Mouse (Mus musculus) thymus, postnatal 10 days (tissue): Measurements from ENCODE around the gene Ccdc180.

Experiments used
- DNase-seq, 2 experiments: peaks; one replicate each; pipeline ENCODE4 v3.0.0; 2021; ENCODE audit warnings: low spot score in 2 of 2

Gene Ccdc180

DNA sequence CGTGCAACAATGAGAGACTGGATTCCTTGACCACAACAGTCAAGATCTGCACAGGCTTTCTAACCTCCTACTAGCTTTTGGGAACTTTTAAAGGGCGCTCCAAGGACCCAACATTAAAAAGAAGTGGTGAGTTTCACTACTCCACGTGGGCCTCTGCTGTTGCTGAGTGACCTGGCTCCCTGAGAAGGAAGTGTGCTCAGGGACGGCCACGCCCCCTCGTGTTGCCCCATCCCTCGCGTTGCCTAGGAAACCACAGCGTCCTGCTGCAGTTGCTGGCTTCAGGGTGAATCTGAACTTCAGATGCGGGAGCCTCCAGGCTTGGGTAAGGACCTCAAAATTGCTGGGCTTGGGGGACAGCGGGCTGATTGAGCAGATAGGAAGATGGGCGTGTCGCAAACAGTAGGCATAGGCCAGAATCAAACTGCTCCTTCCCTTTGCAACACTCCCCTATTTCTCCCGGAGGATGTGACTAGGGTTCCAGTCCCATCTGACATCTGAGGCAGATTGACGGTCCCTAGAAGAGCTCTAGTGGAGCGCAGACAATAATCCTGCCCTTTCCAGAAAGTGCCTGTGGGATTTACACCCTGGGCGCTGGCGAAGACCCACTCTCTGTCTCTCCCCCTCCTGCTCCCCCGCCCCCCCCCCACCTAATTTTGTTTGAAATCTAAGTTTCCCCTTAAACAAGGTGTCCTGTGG lies at the start of gene Ccdc180:
TSS of gene Ccdc180 (plus strand) at position 238 of the 696 bp plus-strand sequence.
- DNase-seq = peak; percentile 34 to 56

DNA sequence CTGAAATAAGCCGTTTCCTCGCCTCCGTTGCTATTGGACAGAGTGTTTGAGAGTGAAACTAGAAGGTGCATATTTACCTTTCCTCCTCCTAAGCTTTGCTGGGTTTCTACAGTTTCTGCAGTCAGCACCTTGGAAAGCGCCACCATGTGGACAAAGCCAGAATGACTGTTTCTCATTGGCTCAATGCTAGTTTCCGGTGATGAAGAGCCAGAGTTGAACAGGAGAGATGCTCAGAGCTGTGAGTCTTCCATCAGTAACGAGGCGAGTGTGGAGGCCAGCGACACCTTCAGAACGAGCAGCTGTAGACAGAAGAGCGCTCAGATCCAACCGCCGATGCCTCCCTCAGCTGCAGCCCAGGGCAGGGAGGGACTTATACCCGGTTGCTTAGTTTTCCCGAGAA lies 45.7 kb upstream of the Ccdc180 start:
- peak in 1 of 2 experiments; percentile 43 for DNase-seq

DNA sequence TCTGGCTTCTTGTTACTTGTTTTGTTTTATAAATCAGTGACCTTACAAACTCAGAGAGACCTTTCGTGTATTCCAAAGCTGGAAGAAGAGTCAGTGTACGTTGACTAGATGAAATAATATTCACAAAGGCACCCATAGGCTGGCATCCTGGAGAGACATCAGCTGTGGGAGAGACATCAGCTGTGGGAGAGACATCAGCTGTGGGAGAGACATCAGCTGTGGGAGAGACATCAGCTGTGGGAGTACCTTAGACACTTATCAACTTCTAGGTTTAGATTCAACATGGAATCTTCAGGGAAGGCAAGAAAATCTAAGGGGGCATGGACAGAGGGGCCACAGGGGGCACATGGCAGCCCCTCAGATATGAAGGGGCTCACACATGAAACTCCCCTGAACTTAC lies 43.8 kb upstream of the Ccdc180 start:
- no peak for DNase-seq

DNA sequence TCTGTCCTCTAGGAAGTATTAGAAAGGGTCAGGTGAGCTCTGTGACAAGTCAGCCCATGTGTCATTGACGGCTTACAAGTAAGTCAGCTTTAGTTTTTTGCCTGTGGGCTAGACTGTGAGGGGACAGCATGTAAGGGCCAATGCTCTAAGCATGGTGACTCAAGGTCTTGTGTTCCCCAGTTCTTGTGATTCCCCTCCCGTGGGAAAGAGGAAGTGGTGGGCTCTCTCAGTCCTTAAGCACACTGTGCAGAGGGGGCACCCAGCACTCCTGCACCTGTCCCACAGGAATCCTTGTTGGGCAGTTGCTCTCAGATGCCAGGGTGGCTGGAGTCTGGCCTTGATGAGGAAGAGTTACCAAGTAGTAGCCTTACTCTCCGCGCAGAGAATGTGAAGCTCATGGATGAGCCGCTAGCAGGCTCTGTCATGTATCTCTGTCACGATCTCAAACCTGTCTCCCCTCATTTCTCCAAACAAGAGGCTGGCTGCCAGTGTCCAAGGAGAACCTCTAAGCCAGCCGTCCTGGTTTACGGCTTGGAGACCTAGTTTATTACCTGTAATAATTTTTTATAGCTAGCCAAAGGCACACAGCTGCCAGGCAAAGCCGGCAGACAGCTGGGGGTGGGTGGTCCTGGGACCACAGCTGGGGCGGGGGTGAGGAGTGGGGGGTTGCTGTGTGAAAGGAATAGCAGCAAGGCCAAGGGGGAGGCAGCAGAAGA lies 41.8 kb upstream of the Ccdc180 start, which contains the start of gene Stra6l:
TSS of gene Stra6l (plus strand) at position 556 of the 716 bp plus-strand sequence.
- DNase-seq = no peak

DNA sequence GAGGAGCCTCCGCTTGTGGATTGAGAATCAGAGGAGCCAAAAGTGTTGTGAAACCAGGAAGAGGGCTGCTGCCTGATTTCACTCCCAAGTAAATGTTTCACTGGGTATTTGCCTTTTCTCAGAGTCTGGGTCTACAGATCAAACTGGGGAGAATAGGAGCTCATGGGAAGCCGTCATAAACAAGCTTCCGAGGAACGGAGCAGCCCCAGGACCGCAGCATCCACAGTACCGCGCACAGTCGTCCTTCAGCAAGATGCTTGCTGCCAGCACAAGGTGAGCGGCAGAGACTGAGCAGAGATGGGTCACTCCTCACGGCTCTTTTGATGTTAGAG lies 41.3 kb upstream of the Ccdc180 start:
- no peak for DNase-seq

DNA sequence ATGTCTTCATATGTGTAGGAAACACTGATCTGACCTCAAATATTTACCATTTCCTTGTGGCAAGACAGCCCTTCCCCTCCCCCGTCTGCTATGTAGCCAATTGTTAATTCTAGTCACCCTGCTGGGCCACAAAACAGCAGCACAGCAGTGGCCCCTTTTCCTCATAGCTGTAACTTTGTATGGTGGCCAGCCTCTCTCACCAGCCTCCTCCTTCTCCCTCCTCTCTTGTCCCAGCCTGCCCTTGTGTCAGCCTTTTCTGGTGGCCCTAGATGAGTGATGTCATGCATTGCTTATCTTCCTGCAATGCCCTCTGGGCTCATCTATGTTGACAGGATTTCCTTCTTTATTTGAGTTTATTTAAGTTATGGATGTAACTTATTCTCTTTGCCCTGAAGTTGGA lies 40.7 kb upstream of the Ccdc180 start:
- DNase-seq = no peak

DNA sequence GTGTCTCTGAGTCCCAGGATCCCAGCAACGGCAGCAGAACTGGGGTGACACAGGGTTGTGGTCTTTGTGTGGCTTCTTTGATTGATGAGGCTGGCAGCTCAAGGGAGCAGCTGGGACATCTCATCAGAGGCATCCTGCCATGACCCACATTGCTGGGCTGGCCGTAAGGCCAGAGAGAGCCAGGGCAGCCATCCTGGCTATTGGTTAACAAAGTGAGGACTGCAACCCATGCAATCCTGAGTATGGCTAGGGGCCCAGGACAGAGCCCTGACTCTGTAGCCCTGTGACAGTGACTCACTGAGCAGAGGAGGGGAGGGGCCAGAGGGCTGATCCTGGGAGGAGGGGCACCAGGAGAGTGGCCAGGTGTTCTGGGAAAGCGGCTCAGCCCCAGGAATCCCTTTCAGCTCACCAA lies 38.5 kb upstream of the Ccdc180 start:
- no peak for DNase-seq

DNA sequence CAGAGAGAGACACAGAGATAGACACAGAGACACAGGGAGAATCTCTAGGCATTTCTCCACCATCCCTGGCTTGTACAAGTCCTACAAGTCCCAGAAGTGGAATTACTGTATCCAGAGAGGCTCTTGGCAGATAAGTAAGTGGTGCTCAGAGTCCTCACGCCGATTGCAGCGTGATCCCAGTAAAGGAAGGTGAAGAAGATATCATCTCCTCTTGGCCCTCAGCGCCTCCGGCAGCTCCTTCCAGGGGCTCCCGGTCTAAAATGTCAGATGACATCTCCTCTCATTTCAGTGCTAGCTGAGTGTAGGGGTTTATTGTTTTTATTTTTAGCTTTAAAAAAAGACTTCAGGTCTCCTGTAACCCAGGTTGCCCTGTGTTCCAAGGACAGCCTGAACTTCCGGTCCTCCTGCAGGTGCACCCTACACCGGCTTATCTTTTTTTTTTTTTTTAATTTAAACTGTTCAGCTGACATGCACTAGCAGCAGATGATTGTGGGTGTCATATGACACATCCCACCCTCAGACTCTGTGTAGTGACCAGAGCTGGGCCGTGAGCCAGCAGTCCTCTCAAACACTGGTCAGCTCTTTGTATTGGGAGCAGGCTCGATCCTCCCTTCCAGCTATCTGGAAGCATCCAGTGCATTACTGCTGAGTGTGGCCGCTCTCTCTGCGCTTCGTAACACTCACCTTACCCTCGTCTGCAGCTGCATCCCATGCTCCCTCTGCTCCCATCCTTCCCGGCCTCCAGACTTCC lies 36.4 kb upstream of the Ccdc180 start:
- no peak for DNase-seq

DNA sequence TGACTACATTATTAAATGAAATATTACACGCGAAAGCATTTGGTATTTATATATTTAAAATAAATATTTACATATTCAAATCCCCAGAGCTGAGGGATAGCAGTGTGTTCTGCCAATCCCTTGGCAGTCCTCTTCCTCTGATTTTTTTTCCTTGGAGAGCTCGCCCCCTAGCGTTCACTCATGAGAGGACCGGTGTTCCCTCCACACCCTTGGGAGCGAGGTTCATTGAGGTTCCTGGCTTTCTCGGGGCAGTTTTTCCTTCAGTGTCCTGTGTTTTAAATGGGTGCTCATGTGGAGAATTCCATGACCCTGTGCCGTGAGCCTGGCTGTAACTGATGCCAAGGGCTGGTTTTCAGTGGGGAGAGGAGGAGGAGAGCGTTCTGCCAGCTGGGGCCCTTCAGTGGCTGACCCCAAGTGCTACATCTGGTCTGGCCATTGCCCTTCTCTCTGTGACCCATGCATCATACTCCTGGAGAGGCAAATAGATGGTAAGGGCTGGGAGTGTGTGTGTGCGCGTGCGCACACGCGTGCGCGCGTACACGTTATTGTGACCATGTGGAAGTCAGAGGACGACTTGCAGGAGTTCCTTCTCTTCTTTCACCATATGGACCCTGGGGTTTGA lies 34.2 kb upstream of the Ccdc180 start:
- peak; percentile 17 to 58 for DNase-seq

DNA sequence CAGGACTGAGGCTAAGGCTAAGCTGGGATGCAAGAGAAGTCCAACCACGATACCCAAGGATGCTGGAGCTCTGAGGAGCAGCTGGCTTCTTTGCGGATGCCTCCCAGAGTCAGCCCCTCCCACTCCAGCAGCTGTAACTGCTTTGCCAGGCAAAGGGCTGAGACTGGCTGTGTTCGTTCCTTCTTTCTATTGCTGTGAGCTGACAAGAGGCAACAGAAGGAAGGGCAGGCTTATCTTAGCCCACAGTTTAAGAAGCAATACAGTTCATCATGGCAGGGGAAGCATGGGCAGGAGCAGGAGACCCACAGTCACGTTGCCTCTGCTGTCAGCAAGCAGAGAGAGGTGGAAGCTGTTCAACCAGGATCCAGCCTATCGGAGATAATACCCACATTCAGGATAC lies 28.9 kb upstream of the Ccdc180 start:
- DNase-seq = no peak

DNA sequence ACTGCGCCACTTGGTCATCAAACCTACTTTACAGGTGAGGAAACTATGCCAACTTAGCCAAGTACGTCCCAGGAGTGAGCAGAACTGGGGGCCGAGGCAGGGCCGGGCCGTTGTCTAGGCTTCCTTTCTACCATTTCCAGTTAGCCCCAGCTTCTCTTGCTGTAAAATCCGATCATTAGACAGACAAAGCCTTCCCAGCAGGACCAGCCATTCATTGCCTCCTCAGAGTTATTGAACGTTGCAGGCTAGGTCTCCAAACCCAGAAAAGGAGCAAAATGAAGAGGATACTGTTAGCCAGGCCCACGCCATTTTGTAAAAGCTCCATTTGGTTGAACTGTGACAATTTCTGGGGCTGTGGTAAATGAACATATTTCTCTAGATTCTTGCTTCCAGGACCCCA lies 22.7 kb upstream of the Ccdc180 start:
- DNase-seq = no peak

DNA sequence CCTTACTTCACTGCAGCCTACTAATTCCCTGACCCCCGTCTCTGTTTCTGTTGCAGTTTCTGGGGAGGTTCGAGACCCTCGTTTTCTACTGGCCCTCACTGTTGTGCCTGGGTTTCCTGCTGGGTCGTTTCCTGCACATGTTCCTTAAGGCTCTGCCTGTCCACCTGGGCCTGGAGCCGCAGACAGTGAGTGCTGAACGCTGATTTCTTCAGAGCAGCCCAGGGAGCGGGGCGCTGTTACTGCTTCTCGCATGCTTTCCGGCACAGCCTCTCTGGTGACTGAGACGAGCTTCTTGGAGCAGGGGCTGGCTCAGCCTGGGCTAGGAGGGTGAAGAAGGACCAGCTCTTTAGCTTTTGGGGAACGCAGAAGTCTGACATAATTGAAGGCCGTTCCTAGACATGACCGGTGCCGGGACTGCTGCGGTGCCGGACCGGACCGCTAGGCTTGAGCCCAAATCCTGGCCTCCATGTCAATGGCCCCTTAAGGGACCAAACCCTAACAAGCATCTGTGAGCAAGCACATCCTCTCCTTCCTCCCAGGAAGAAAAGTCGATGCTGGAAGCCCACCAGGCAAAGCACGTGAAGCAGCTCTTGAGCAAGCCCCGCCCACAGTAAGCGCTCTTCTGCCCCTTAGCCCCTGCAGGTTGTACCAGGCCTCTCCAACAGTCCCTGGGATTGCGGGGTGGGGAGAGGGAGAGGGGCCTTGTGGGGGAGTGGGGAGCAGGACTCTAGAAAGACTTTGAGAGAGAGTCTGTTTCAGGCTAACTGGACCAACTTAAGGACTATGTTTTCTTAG lies 20.9 kb upstream of the Ccdc180 start:
- no peak for DNase-seq

DNA sequence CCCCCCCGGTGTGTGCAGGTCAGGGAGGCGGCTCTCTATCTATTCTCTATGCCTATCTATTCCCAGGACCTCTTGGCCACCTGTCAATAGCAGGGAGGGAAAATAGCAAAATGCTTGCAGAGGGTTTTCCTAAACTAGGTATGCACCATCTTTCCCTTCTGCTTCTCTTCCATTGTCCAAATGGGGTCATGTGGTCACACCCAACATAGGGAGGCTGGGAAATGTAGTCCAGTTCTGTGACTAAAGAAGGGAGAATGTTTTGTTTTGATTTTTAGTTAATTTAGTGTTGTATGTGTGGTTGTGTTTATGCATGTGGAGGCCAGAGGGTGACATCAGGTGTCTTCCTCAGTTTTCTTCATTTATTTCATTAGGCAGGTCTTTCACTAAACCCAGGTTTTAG lies 18.0 kb upstream of the Ccdc180 start:
- no peak for DNase-seq

DNA sequence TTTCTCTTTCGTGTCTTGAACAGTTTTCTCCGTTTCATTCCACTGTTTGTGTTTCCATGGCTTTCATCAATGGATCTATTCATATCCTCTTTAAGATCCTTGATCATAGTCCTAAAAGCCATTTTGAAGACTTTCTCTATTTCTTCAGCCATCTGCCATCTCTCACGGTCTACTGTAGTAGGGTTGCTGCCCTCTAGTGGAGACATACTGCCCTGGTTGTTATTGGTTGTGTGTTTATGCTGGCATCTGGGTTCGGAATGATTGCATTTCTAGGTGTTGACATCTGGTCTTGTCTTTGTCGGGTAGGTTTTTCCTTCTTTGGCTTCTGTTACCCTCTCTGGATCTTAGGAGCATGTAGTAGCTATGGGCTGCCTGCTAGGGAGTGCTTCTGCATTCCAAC lies 11.2 kb upstream of the Ccdc180 start:
- DNase-seq = peak in 1 of 2 experiments; percentile 48

DNA sequence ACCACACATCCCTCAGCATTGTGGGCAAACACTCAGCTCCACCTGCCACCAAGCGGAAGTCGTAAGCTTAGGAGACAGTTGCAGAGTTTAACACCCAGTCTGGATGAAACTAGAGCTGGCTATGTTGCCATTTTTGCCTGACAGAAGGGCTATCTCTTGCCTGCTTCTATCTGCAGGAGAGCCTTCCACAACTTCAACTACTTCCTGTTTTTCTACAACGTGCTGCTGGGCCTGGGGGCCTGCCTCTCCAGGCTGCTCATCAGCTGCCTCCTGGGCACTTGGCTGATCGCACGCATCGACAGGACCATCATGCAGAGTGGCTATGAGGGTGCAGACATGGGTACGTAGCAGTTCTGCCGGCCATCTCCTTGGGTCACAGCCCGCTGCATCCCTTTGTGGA lies 7.6 kb upstream of the Ccdc180 start:
- DNase-seq = no peak

DNA sequence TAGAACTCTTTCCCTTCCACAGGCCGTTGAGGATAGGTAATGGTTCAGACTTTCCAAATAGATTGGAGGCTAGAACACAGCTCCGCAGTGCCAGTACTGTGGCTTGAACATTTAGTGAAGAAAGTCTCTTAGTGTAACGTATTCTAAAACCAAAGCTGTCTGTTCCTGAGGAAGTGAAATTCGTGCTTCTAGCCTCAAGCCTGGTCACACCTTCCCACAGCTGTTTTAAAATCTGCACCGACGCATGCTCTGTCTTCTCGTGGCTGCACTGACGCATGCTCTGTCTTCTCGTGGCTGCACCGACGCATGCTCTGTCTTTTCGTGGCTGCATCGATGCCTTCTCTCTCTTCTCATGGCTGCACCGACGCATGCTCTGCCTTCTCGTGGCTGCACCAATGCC lies 6.9 kb upstream of the Ccdc180 start:
- no peak for DNase-seq

DNA sequence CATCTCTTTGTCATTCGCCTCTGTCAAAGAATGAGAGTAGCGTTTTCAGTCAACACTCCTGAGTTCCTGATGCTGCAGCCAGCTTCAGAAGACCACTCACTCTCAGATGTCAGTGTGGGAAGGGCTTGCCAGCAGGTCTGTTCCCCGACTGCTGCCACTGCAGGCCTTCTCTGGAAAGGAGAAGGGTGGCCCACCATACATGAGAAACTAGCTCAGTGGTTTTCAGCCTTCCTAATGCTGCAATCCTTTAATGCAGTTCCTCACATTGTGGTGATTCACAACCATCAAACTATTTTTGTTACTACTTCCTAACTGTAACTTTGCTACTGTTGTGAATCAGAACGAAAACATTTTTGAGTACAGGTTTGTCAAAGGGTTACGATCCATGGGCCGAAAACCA lies 616 bp upstream of the Ccdc180 start:
- DNase-seq = no peak

DNA sequence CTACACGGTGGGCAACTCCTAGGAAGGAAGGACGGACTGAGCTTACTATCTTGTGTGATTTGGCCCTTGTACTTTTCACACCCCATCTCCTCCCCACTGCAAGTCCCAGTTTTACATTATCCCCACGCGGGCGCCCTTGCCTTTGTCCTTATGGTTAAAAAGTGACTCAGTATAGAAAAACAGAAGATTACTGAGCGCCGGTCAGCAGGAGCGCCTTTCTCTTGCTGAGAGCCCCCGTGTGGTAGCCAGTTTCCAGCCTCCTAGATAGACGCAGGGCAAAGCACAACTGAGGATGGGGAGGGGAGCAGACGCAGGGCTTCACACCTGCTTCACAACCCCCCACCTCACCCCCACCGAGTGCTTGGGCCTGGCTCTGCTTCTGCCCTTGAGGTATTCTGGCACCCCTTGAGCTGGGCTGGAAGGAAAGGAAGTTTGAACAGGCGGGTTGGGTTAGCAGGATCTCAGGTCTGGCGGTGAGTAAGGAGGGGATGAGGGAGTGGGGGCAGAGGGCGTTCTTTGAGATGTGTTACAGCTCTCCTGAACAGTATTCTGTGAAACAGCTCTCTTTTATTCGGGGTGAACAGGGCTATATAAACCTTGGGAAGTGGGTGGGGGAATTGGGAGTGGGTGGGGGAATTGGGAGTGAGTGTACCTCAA lies 6.5 kb downstream of the Ccdc180 start:
- DNase-seq = no peak

DNA sequence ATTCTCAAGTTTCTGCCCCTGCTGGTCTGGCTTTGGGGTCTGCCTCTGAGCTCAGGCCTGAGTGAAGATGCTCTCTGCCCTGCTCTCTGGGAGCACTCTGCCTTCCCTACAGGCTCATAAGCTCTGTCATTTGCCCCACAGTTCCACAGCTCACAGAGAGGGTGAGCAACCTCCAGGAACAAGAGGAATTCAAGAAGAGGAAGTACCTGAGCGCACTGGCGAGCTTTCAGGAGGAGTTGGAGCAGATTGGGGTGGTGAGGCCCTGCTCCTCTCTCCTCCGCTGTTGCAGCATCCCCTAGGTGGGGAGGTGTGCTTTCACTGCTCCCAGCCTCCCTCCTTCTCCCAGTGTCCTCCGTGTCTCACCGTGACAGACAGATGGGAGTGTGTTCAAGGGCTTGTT lies 8.3 kb downstream of the Ccdc180 start:
- DNase-seq = no peak

DNA sequence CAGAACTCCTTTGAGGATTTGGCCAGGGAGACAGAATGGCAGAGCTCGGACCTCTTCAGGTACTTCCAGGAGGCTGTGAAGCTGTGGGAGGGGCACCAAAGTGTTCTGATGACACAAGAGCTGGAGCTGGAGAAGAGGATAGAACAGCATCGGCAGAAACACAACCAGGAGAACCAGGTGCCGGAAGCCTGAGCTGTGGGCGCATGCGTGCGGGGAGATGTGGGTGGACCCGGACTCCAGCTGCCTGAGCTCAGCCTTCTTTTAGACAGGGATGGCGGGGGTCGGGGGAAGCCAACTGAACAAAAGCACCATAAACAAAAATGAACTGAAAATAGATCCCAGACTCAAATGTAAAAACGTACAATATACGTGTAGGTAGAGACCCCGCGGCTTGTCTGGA lies 19.2 kb downstream of the Ccdc180 start:
- no peak for DNase-seq

DNA sequence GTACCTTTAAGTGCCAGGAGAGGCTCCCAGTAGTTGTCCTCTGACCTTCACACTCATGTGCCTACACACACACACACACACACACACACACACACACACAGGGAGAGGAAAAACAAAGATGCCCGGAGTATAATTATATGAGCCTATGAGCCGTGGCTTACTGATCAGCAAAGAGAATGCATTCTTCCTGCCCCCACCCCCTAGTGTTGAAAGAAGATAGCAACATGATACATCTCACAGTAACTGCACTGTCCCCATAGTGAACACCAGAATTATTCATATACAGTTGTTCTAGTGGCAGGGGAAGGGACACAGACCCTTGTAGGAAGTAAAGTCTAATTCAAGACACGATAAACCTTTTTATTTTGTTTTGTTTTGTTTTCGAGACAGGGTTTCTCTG lies 19.8 kb downstream of the Ccdc180 start:
- DNase-seq = no peak
